Mouse (Mus musculus) ES-E14 (cell line): ENCODE measurements at regions not wholly inside any gene's neighbourhood (a gene's known extent, or its start where the extent isn't known, plus 50 kb on each side); places are given as distances from the start of the nearest gene placed in this dataset.

Experiments used
- ZC3H11A ChIP-seq: IDR thresholded peaks from 2 replicates; pipeline ENCODE4 v1.6.1; 2012; ENCODE audit warnings: low read depth, mild to moderate bottlenecking, inconsistent platforms, low read length, borderline replicate concordance
- ZNF384 ChIP-seq: IDR thresholded peaks from 2 replicates; pipeline ENCODE4 v1.6.1; 2012; ENCODE audit warnings: low read depth, low read length, inconsistent platforms

- TF ChIP-seq ZNF384, result no peak
- TF ChIP-seq ZC3H11A, result no peak
These were observed 3476.4 kb upstream of the Gm6569 start for GRCm38 (mm10) chr15:70357961-70358360.
